Mouse (Mus musculus) stomach, embryonic 16.5 days (tissue): ENCODE results near the gene Ywhag. TPM values are rescaled to one million over a fixed set of nuclear protein-coding genes. Genes with fewer than 3 reads are reported as not detected.

Source experiments
- ATAC-seq: fragments of 200-750 bp; cut with Nextera tagmentation; 2 replicates; pipeline ENCODE4 v1.8.0; 2017; ENCODE audit warnings: moderate number of reproducible peaks, moderate TSS enrichment; ENCODE audit not compliant: insufficient read depth, low FRiP score
- H3K27ac ChIP-seq: fragments of 300-500 bp; sonication (generic); 2 replicates; pipeline ENCODE4 v1.5.1; 2014; ENCODE audit warnings: low read length
- H3K27me3 ChIP-seq: fragments of 300-500 bp; sonication (generic); 2 replicates; pipeline ENCODE4 v1.6.1; 2014; ENCODE audit warnings: low read length, control low read depth, mixed read lengths; ENCODE audit not compliant: control insufficient read depth, insufficient read depth
- H3K36me3 ChIP-seq: fragments of 300-500 bp; sonication (generic); 2 replicates; pipeline ENCODE4 v1.6.1; 2014; ENCODE audit warnings: low read length; ENCODE audit not compliant: control insufficient read depth, insufficient read depth
- H3K4me1 ChIP-seq: fragments of 300-500 bp; sonication (generic); 2 replicates; pipeline ENCODE4 v1.6.1; 2014; ENCODE audit warnings: low read length, control low read depth, mixed read lengths; ENCODE audit not compliant: control insufficient read depth, insufficient read depth
- H3K4me2 ChIP-seq: fragments of 300-500 bp; sonication (generic); 2 replicates; pipeline ENCODE4 v1.6.1; 2014; ENCODE audit warnings: low read depth, low read length, mixed read lengths
- H3K4me3 ChIP-seq: fragments of 300-500 bp; sonication (generic); replicated peaks from 2 replicates; pipeline ENCODE4 v1.5.1; 2014; ENCODE audit warnings: mild to moderate bottlenecking, low read length
- H3K9ac ChIP-seq: fragments of 300-500 bp; sonication (generic); 2 replicates; pipeline ENCODE4 v1.6.1; 2014; ENCODE audit warnings: low read length
- H3K9me3 ChIP-seq: fragments of 300-500 bp; sonication (generic); replicated peaks from 2 replicates; pipeline ENCODE4 v1.6.1; 2016; ENCODE audit warnings: low read length, control low read depth; ENCODE audit not compliant: control insufficient read depth
- WGBS: fragments of 180-500 bp; shearing (Covaris S2); extraction: QIAGEN DNeasy Blood & Tissue Kit; methylation state at CpG from one replicate; pipeline ENCODE4 v1.1.7; 2014; 5-methylcytosine and 5-hydroxymethylcytosine counted together
- polyA plus RNA-seq: library from polyadenylated mRNA; unstranded; fragments of >200 nt; fragmentation: Nextera tagmentation; extraction: Ambion mirVana; gene quantifications from 2 replicates; pipeline ENCODE4 v1.2.1, GENCODE M21; 2015

The Ywhag gene
- polyA plus RNA-seq, 1 experiment from 2014 or later: 195 TPM

DNA sequence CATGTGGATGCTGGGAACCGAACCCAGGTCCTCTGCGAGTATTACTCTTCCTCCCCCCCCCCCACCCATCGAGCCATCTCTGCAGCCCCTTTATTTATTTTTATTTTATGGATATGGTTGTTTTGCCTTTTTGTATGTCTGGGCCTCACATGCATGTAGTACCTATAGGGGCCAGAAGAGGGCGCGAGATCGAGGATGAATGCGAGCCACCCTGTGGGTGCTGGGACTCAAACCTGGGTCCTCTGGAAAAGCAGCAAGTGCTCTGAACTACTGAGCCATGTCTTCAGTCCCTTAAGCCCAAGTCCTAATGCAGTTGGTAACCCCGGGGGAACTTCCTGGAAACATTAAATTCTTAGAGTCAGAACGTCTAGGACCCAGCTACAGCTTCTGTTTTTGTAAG is 32.5 kb upstream of the Ywhag start:
- Histone ChIP-seq H3K9me3 (no peaks in the 10 kb centered on the region), H3K27ac (no peak overlapping the region), H3K4me2 (no peak overlapping the region), H3K36me3 (no peaks in the 10 kb centered on the region), H3K4me1 (peaks cover 9% of the 10 kb centered on the region), H3K9ac (no peak overlapping the region), H3K27me3 (no peaks in the 10 kb centered on the region), H3K4me3 (no peak overlapping the region)
- WGBS: 64% methylated on average over 9 of the region's 9 CpGs
- ATAC-seq: no peak

DNA sequence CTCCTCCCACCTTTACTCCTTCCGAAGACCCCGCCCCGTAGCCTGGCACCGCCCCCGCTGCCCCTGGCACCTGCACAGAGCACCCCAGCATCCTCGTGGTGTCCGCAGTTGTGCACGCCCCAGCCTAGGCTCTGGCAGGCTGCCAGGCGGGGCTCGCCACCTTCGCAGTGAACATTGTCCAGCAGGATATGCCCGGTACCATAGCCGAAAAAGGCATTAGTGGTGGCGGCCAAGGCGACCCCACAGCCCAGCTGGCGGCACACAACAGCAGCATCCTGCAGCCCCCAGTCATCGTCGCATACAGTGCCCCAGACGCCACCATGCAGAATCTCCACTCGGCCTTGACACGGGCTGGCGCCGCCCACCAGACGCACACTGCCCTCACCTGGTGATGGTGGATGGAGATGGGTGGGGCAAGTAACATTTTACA is 31.1 kb upstream of the Ywhag start:
- H3K4me2 ChIP-seq: peak overlapping the region; percentile 52
- ATAC-seq: no peak
- H3K36me3 ChIP-seq: peaks cover 3% of the 10 kb centered on the region; the same call in 1 of the 2 replicates
- peak overlapping the region; percentile 56; the same call in 1 of the 2 replicates for H3K27ac ChIP-seq
- 9% methylated on average over 24 of the region's 24 CpGs for WGBS
- peak overlapping the region; percentile 48 for H3K9ac ChIP-seq
- no peaks in the 10 kb centered on the region for H3K9me3 ChIP-seq
- H3K27me3 ChIP-seq: no peaks in the 10 kb centered on the region
- peak overlapping the region; percentile 35 for H3K4me3 ChIP-seq
- H3K4me1 ChIP-seq: peaks cover 18% of the 10 kb centered on the region

DNA sequence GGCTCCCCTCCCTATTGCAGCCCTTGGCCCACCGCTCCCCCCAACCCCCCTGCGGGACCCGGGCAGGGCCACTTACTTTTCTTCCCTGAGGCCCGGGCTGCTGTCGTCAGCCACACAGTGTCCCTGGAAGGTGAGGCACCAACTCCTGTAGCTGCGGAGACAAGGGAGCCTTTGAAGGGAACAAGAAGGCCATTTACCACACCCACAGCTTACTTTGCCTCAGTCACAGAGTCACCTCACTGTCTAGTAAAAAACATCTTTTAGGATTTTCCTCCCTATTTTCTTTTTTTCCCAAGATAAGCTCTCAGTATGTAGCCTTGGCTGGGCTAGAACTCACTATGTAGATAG is 28.8 kb upstream of the Ywhag start:
- ATAC-seq: no peak
- no peaks in the 10 kb centered on the region for H3K9me3 ChIP-seq
- peak overlapping the region; percentile 95 for H3K27ac ChIP-seq
- peak overlapping the region; percentile 95 for H3K9ac ChIP-seq
- peaks cover 18% of the 10 kb centered on the region for H3K4me1 ChIP-seq
- H3K36me3 ChIP-seq: peaks cover 3% of the 10 kb centered on the region; the same call in 1 of the 2 replicates
- H3K4me3 ChIP-seq: peak overlapping the region; percentile 75
- 5% methylated on average over 6 of the region's 6 CpGs for WGBS
- H3K27me3 ChIP-seq: no peaks in the 10 kb centered on the region
- H3K4me2 ChIP-seq: peak overlapping the region; percentile 95

DNA sequence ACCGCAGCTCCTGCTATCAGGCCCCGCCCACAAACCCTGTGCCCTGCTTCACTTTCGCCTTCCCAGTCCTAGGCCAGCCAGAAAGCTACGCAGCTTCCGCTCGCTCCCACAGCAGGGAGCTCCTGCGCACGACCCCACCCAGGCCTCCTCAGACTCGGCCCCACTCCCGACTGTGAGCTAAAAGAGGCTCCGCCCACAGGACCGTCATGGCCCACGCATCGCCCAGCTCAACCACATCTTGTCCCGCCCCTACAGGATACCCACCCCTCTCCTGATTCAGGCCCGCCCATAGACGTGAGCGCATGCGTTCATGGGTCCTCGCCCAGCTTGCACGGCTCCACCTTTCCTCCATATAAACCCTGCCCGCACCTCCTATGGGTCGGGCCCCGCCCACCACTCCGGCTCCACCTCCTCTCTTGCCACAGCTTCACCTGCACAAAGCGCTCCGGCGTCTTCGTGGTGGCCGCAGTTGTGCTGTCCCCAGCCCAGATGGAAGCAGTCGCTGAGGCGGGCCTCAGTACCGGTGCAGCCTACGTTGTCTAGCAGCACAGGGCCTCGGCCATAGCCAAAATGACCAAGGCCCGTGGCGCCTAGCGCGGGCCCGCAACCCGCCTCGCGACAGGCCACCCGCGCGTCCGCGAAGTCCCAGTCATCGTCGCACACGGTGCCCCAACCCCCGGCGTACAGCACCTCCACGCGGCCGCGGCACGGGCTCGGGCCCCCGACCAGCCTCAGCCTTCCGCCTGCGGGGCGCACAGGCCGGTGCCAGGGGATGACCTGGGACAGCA is 28.3 kb upstream of the Ywhag start:
- Histone ChIP-seq H3K9ac (peak overlapping the region; percentile 95), H3K9me3 (no peaks in the 10 kb centered on the region), H3K4me2 (peak overlapping the region; percentile 95), H3K4me1 (peaks cover 24% of the 10 kb centered on the region), H3K27me3 (no peaks in the 10 kb centered on the region), H3K27ac (peak overlapping the region; percentile 99), H3K4me3 (peak overlapping the region; percentile 75), H3K36me3 (peaks cover 3% of the 10 kb centered on the region; the same call in 1 of the 2 replicates)
- peak; percentile 93 for ATAC-seq
- WGBS: under 1% methylated on average over 64 of the region's 64 CpGs

DNA sequence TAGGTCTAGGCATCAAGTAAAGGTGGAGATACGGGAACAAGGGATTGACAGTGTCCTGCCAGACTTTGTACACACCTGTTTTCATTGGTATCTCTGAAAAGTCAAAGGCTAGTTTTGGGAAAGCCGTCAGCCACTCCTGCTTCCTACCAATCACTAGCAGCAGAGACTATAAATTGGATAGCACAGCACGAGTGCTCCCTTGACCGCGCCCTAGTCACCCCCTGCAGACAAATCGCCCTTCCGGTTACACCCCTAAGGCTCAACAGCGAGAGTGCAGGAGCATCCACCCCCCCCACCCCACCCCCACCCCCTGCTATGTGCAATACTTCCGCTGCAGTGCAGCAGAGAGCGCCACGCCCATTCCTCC is 27.7 kb upstream of the Ywhag start:
- Histone ChIP-seq H3K4me2 (peak overlapping the region; percentile 95), H3K4me3 (peak overlapping the region; percentile 75), H3K27ac (peak overlapping the region; percentile 99), H3K9me3 (no peaks in the 10 kb centered on the region), H3K36me3 (peaks cover 3% of the 10 kb centered on the region; the same call in 1 of the 2 replicates), H3K4me1 (peaks cover 26% of the 10 kb centered on the region), H3K27me3 (no peaks in the 10 kb centered on the region), H3K9ac (peak overlapping the region; percentile 73)
- WGBS: under 1% methylated on average over 11 of the region's 11 CpGs
- ATAC-seq: no peak

DNA sequence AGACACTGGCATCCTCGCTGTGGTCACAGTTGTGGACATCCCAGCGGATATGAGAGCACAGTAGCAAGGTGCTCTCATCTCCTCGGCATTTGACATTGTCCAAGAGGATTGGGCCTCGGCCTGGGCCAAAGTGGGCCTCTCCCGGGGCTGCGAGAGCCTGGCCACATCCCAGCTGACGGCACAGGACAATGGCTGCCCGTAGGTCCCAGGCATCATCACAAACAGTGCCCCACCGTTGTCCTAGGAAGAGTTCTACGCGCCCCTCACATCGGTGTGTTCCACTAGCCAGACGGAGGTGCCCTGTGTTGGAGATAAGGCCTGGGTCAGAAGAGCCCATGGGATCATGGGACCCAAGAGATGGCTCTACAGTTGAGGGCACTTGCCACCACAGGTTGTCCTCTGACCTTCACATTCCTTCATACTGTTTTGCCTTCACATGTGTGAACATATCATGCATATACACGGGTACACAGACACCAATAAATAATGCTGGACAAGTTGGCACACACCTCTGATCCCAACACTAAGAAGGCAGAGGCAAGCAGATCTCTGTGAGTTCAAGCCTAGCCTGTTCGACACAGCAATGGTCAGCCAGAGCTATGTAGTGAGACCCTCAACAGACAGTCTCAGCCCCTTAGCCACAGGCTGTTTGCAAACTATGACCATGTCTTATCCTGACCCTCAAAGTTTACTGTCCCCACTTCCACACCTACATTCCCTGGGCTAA is 26.7 kb upstream of the Ywhag start:
- Histone ChIP-seq H3K4me2 (peak overlapping the region; percentile 95; the same call in 1 of the 2 replicates), H3K36me3 (peaks cover 3% of the 10 kb centered on the region; the same call in 1 of the 2 replicates), H3K9ac (no peak overlapping the region; the same call in 1 of the 2 replicates), H3K27ac (peak overlapping the region; percentile 99; the same call in 1 of the 2 replicates), H3K9me3 (no peaks in the 10 kb centered on the region), H3K27me3 (no peaks in the 10 kb centered on the region), H3K4me1 (peaks cover 32% of the 10 kb centered on the region), H3K4me3 (no peak overlapping the region)
- ATAC-seq: no peak
- WGBS: 96% methylated on average over 15 of the region's 15 CpGs

DNA sequence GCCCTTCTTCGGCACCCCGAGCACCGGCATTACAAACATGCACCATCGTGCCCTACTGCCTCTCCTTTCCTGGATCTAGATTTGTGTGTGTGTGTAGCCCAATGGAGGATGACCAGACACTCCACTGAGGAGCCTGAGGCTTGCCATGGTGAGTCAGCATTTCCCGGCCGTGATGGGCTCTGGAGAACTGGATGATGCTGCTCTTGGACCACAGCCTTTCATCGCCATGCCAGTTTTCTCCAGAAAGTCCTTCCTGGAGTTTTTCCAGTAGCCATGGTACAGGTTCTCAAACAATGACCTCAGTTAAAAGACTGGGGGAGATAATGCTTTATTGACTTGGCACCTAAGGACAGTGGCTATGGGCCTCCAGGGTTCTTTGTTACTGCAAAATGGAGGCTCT is 25.5 kb upstream of the Ywhag start:
- no peak overlapping the region for H3K4me3 ChIP-seq
- peaks cover 27% of the 10 kb centered on the region for H3K4me1 ChIP-seq
- H3K27me3 ChIP-seq: no peaks in the 10 kb centered on the region
- no peak overlapping the region for H3K4me2 ChIP-seq
- peaks cover 3% of the 10 kb centered on the region; the same call in 1 of the 2 replicates for H3K36me3 ChIP-seq
- no peak overlapping the region for H3K27ac ChIP-seq
- H3K9me3 ChIP-seq: no peaks in the 10 kb centered on the region
- WGBS: 93% methylated on average over 7 of the region's 7 CpGs
- ATAC-seq: no peak
- H3K9ac ChIP-seq: no peak overlapping the region

DNA sequence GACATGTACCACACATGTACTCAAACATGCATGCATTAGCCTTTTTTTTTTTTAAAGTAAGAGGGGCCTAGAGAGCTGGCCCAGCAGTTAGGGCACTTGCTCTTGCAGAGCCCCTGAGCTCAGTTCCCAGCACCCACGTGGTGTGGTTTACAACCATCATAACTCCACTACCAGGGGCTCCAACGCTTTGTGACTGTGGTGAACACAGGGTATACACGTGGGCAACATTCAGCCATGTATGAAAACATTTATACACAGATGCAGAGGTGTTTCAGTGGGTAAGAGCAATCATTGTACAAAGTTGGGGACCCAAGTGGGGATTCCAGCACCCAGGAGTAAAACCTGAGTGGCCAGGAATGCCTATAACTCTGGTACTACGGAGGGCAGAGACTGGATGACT is 24.0 kb upstream of the Ywhag start:
- no peaks in the 10 kb centered on the region for H3K9me3 ChIP-seq
- peak overlapping the region; percentile 95 for H3K27ac ChIP-seq
- H3K4me2 ChIP-seq: peak overlapping the region; percentile 61
- H3K9ac ChIP-seq: no peak overlapping the region
- no peaks in the 10 kb centered on the region for H3K27me3 ChIP-seq
- 89% methylated on average over 4 of the region's 4 CpGs for WGBS
- H3K4me1 ChIP-seq: peaks cover 26% of the 10 kb centered on the region
- ATAC-seq: no peak
- H3K36me3 ChIP-seq: peaks cover 3% of the 10 kb centered on the region; the same call in 1 of the 2 replicates
- H3K4me3 ChIP-seq: no peak overlapping the region
